Mouse (Mus musculus) myocyte (in vitro differentiated cells): ENCODE measurements around the gene Laptm5.

Experiments
- CEBPB ChIP-seq: IDR thresholded peaks from 2 replicates; pipeline ENCODE4 v1.6.1; 2011; ENCODE audit warnings: mild to moderate bottlenecking, moderate library complexity; ENCODE audit not compliant: poor library complexity, insufficient read depth, severe bottlenecking
- MAX ChIP-seq: IDR thresholded peaks from one replicate; pipeline ENCODE4 v1.6.1; 2011; ENCODE audit warnings: low read depth, mild to moderate bottlenecking, control low read depth
- POLR2A ChIP-seq: IDR thresholded peaks from one replicate; pipeline ENCODE4 v1.6.1; 2011; ENCODE audit warnings: low read depth, mild to moderate bottlenecking, control low read depth, moderate library complexity; ENCODE audit not compliant: insufficient read length
- USF1 ChIP-seq: IDR thresholded peaks from one replicate; pipeline ENCODE4 v1.6.1; 2011; ENCODE audit warnings: low read depth, mild to moderate bottlenecking, control low read depth, moderate library complexity

DNA sequence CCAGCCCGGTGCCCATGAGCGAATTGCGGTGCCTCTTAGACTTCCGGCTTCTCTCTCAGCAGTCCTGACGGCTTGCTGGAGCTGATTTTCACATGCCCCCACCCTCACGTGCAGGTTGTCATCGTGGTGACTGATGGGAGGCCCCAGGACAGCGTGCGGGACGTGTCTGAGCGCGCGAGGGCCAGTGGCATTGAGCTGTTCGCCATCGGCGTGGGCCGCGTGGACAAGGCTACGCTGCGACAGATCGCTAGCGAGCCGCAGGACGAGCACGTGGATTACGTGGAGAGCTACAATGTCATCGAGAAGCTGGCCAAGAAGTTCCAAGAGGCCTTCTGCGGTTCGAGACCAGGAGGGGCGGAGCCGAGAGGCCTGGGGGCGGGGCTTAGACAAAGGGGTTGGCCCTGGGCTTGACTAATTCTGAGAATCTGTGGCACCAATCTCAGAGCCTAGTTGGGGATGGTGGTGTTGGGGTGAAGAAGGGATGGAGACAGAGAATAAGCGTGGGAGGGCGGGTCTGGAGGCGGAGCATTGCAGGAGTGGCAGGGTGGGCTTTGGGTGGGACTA, 37.0 kb downstream of the Laptm5 start:
- TF ChIP-seq POLR2A (no peak), MAX (no peak), CEBPB (no peak), USF1 (no peak)
